Mouse (Mus musculus): ENCODE data around the gene Gm13769.
"Not testable (repeated sequence)": the region's sequence is repeated elsewhere in the genome, so short reads cannot be mapped to it uniquely, and the experiment has no call there.

Gm13769 gene

GRCm38 (mm10) chr2:90321900-90322299 lies at the start of gene Gm13769:
Gm13769 (plus strand) TSS chr2:90322200.
- not testable (repeated sequence) for DNase-seq (ENCODE audit: low read depth, low spot score)

- DNase-seq (ENCODE audit: low read depth, low spot score): no peak
Measured at GRCm38 (mm10) chr2:90292741-90293140, 29.3 kb upstream of the Gm13769 start, which contains the start of gene Olfr1272. Olfr1272 (minus strand) TSS chr2:90292841.

GRCm38 (mm10) chr2:90346694-90347093 lies 24.7 kb downstream of the Gm13769 start:
- not testable (repeated sequence) for DNase-seq (ENCODE audit: low read depth, low spot score)

- not testable (repeated sequence) for DNase-seq (ENCODE audit: low read depth, low spot score)
Measured at GRCm38 (mm10) chr2:90351047-90351446, 29.0 kb downstream of the Gm13769 start.

GRCm38 (mm10) chr2:90351540-90351939 lies 29.5 kb downstream of the Gm13769 start:
- not testable (repeated sequence) for DNase-seq (ENCODE audit: low read depth, low spot score)

- not testable (repeated sequence) for DNase-seq (ENCODE audit: low read depth, low spot score)
Measured at GRCm38 (mm10) chr2:90359229-90359628, 37.2 kb downstream of the Gm13769 start.

- not testable (repeated sequence) for DNase-seq (ENCODE audit: low read depth, low spot score)
Measured at GRCm38 (mm10) chr2:90360199-90360598, 38.2 kb downstream of the Gm13769 start.

All from brain, embryonic 18.5 days (tissue).